Mouse (Mus musculus): Measurements from ENCODE around the gene Scn3a.

GRCm38 (mm10) chr2:65607813-65608212 is 40.4 kb upstream of the Scn3a start:
- TF ChIP-seq CTCF (IDR thresholded peaks at IDR 0.05; ENCODE audit: control insufficient read depth, insufficient read depth, insufficient replicate concordance, low read depth, low read length) = no peak
- TF ChIP-seq POLR2A (IDR thresholded peaks at IDR 0.05; ENCODE audit: control insufficient read depth, low read depth, low read length) = no peak

Data from testis, adult 2 months (tissue).